Mouse (Mus musculus) ES-E14 (cell line): Measurements from ENCODE around the gene Mapk1.

Experiments used
- CHD2 ChIP-seq: IDR thresholded peaks from 2 replicates; pipeline ENCODE4 v1.6.1; 2014; ENCODE audit warnings: mild to moderate bottlenecking, low read depth, low read length, inconsistent platforms
- HCFC1 ChIP-seq: IDR thresholded peaks from 2 replicates; pipeline ENCODE4 v1.6.1; 2012; ENCODE audit warnings: low read length, inconsistent platforms, borderline replicate concordance; ENCODE audit not compliant: insufficient read depth
- MAFK ChIP-seq: IDR thresholded peaks from 2 replicates; pipeline ENCODE4 v1.6.1; 2014; ENCODE audit warnings: mild to moderate bottlenecking, low read depth, low read length, inconsistent platforms; ENCODE audit not compliant: insufficient read depth
- ZC3H11A ChIP-seq: IDR thresholded peaks from 2 replicates; pipeline ENCODE4 v1.6.1; 2012; ENCODE audit warnings: low read depth, mild to moderate bottlenecking, inconsistent platforms, low read length, borderline replicate concordance
- ZNF384 ChIP-seq: IDR thresholded peaks from 2 replicates; pipeline ENCODE4 v1.6.1; 2012; ENCODE audit warnings: low read depth, low read length, inconsistent platforms

GRCm38 (mm10) chr16:17070716-17071115 is 87.5 kb downstream of the Mapk1 start:
- TF ChIP-seq MAFK, result no peak
- TF ChIP-seq HCFC1, result no peak
- TF ChIP-seq ZC3H11A, result no peak
- no peak for TF ChIP-seq ZNF384
- TF ChIP-seq CHD2, result no peak
